Mouse (Mus musculus) cerebellum, adult 9-10 months (tissue): Measurements from ENCODE around the gene Klhdc8b.

Experiments
- DNase-seq: peaks from one replicate; pipeline ENCODE4 v3.0.0; 2022

The Klhdc8b gene

DNA sequence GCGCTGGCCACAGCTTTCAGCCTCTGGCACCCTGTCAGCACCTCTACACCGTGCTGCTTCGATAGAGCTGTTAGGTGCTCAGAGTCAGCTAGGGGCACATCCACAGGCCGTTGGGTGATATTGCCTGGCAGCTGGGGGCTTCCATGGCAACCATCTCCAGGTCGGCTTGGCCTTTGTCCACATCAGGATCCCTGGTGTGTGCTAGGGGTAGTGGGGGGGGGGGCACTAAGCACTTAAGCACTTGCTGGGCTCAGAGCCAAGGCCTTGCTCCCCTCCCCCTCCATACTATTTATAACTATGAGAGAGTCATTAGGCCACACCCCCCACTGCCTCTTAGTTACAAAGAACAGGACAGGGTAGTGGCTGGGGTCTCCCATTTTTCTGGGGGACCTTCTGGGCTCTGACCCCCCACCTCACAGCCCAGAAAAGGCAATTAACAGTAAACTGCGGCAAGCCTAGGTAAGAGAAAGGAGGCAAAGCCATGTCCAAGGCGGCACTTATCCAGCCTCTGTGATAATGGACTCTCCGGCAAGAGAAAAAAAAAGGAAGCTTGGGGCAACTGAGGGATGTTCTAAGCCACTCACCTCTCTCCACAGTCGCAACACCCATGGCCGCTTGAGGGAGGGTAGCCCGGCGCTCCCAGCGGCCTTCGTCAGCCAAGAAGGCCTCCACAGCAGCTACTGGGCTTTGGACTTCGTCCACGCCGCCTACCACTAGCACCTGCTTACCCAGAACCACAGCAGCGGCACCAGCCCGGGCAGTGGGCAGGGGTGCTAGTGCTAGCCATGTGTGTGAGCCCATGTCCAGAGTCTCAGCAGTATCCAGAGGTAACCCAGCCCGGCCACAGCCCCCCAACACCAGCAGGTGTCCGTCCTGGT, 10.8 kb downstream of the Klhdc8b start:
- no peak for DNase-seq

DNA sequence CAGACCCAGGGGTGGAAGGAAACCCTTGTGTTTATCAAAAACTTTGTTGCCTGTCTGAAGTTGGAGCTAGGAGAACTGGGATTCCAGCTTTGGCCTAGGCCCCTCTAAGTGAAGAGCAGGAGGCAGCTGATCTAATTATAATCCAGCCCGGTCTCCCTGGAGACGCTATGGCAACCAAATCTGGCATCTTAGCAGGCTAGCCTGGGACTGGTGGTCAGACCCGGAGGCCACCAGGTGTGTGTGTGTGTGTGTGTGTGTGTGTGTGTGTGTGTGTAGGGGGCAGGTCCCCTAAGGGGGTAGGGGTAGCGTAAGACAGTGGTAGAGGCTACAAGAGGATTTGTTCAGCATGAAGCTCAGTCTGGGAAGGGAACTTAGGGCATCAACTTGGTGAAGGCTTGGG, 11.5 kb downstream of the Klhdc8b start:
- no peak for DNase-seq

DNA sequence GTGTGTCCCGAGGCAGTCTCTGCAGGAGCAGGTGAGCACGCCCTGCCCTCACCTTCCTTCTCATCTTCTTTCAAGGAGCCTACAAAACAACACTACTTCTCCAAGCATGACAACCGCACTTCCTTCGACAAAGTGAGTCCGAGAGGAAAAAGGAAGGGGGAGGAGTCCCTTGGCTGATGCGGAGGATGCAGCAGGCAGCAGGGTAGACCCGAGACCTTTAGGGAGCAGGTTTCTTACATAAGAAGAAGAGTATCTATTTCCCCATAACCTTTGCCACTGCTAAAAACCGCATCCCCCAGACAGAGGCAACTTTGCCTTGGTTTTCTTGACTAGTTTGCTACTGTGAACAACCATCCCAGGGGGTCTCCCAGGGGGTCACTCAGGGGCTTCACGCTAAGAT, 16.3 kb downstream of the Klhdc8b start:
- no peak for DNase-seq

DNA sequence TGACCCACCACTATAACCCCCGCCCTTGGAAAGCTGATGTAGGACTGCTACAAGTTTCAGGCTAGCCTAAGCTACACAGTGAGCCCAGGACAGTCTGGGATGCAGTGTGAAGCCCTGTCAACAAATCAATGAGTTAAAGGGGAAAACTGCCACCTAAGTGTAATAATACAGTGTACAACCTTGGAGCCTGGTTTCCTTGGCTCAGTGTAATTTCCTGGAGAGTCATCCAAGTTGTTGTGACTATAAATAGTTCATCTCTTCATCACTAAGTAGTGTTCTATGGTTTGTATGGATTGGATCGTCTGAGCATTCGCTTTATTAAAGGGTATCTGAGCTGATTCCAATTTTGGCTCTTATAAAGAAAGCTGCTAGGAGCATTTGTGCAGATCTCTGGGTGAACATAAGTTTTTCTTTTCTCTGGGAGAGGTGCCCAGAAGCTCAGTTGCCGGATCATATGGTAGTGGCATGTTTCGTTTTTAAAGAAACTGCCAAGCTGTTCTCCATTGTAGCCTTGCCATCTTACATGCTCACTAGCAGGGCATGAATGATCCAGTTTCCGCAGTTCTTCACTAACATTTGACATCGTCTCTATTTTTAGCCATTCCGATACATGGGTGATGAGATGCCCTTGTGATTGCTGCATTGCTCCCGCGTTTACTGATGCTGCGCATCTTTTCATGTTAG, 20.0 kb downstream of the Klhdc8b start:
- DNase-seq, result peak; percentile 37

DNA sequence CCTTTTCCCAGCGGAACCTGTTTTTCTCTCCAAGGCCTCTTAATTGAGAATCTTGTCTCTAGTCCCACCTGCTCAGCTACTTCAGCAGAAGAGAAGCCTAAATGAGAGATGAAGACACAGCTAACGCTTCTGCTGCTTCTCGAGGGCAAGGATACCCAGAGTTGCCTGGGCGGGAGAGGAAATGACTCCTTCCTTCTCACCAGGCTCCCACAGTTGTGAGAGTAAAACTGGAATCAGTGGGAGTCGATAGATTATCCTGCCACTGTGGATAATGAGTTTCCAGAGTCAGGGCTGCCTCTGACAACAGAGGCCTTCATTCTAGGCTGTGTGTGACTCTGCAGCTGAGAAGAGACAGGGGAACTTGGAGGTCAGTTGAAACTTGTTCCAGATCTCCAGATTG, 20.9 kb downstream of the Klhdc8b start:
- DNase-seq, result no peak

DNA sequence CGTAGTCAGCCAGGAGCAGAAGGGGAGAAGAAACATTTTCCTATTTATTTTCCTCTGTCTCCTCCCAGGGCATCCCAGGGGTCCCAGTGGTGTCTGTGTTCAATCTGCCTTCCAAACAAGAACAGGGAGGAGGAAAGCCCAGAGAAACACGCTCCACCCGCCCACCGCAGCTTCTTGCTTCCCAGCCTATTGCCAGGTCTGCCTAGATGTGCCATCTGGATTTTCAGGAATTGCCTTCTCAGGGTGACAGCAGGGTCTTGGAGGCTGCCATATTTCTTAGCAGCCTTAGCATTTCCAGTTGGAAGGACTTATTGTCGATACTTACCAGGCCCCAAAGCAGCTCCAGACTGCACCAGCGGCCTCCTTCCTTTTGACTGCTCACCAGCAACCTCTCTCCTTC, 22.2 kb downstream of the Klhdc8b start:
- DNase-seq, result no peak

DNA sequence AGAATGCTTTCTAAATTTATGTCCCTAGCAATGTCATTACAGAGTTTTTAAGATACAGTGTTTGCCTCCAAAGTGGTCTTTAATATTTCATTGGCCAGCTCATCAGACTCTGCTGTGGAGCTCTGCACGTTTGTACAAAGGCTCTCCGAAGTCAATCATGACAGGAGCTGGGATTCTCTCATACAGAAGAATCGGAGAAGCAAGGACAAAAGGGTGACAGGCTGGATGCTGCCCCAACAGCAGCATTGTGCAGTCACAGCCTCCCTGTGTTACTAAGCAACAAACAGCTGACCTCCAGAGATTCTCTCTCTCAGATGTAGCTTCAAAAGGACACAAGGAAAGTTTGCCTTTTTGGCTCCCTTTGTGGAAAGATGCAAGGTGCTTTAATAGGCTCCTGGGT, 25.2 kb downstream of the Klhdc8b start, which contains the start of gene BC048562:
Gene BC048562, plus strand, starts transcription at position 301 of the 400 bp plus-strand sequence.
- DNase-seq, result no peak

DNA sequence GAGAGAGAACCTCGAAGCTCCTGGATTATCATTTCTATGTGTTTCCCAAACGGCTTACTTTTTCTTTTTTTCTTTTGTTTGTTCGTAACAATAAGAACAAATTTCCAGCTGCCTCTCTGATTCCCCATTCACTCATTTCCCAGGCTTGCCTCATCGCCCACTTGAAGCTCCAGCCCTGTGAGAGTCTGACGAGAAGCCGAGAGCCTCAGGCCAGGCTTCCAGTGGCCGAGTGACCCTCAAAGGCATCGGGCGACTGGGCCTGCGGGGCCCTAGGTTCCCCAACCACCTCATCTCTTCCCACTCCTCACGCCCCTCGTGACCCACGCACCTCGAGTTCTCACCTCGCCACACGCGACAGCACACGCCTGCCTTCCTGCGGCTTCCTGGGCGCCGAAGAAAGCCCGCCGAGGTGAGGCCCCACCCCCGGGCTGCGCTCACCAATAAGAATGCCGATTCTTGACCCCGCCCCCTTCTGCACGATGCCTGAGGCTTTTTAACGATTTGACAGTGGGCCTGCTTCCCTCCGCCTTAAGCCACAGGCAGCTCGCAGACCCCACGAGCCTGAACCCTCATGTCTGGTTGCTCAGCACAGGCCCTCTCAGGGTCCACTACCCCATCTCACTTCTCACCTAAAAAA, 29.8 kb downstream of the Klhdc8b start:
- no peak for DNase-seq

DNA sequence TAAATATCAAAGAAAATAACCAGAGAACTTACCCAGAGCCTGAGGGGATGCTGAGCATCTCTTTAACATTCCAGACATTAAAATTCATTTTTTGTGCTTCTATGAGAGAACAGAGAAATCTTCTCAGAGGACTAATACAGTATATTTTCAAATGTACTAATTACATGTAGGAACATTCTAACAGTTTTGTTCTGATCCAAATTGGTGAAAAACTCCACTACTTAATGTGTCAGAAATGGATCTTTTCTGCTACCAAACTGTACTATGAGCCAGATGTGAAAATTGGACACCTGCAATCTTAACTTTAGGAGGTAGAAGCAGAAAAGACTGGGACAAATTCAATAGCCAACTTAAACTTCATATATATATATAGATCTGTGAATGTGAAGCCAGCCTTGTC, 33.0 kb downstream of the Klhdc8b start, which contains the start of gene Ccdc36:
Gene Ccdc36, minus strand, starts transcription at position 101 of the 400 bp plus-strand sequence.
- no peak for DNase-seq

DNA sequence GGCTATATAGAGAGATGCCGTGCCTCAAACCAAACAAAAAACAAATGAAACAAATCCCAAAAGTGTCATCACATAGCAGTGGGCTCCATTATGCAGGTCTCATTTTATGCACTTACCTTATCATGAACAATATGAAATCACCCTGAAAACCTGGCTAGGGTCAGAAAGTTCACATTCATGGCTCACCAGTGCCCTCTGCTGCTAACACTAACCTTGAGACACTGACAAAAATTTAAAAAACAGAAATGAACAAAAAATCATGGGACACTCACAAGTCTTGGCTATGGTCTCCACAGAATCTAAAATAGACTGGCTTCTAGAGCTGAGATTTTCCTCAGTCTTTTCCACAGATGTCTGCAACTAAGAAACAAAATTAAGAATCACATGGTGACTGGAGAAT, 49.2 kb downstream of the Klhdc8b start:
- peak; percentile 18 for DNase-seq

DNA sequence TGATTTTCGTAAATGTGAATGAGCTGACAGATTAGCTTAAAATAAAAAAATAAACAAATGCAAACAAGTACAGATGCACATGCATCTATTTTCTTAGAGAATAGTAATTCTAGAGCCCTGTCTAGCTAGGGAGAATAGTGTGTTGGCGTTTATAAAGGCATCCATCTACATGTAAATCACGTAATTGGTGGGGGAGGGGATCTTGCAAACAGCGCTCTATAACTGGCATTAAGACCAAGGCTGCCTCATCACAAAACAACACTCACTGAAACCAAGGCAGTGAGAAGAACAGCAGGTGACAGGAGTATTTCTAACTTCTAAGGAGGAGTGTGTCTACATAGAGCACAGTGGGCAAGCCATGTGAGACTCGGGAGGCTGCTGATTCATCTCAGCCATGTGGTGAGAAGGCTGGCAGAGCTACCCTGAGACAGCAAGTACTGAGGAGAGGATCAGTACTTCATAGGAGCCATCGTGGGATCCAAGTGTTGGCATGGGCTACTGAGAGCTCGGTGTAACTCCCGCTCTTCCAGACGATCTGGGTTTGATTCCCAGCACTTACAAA, 49.9 kb downstream of the Klhdc8b start:
- no peak for DNase-seq

DNA sequence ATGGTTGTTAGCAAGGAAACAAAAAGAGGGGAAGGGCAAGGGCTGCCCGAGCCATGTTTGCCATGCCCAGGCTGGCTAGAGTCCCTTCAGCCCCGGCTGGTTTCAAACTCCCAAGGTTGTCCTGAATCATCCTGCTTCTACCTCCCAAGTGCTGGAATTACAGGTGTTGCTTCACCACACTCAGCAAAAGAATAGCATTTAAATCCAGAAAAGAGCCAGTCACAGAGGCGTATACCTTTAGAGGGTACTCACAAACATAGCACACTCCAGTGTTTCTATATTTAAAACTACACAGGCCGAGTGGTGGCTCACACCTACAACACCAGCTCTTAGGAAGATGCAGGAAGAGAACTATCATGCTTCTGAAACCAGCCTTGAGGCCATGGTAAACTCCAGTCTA, 51.8 kb downstream of the Klhdc8b start:
- DNase-seq, result no peak

DNA sequence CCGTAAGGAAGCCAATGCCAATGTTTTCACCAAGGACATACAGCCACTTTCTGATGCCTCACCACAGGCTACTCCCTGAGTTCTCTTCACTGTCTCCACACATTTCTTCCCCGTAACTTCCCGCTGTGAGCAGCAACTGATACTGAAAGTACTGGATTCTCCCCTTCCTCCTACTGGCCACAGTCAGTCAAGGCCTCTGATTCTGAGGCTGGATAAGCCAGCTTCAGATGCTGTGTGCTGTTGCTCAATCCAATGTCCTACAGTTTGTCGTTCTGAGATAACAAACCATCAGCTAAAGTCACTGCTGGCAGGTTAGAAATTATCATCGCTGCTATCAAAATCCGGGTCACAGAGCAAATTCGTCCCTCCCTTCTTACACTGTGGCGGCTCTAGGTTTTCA, 56.9 kb downstream of the Klhdc8b start:
- no peak for DNase-seq

DNA sequence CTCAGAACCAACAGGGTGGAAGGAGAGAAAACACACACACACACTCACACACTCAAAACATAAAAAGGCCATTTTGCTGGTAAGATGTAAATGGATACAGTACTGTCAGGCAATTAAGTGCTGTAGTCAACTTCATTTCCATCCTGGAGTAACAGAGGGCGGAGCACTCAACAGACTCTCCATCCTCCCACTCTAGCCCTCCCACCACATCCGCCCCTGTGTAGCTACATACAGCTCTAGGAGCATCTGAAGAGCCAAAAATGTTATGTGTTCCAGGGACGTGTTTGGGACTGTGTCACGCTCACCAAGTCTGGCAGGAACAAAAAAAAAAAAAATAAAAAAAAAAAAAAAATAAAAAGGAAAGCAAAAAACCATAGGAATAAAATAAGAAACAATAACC, 58.3 kb downstream of the Klhdc8b start:
- DNase-seq, result no peak

DNA sequence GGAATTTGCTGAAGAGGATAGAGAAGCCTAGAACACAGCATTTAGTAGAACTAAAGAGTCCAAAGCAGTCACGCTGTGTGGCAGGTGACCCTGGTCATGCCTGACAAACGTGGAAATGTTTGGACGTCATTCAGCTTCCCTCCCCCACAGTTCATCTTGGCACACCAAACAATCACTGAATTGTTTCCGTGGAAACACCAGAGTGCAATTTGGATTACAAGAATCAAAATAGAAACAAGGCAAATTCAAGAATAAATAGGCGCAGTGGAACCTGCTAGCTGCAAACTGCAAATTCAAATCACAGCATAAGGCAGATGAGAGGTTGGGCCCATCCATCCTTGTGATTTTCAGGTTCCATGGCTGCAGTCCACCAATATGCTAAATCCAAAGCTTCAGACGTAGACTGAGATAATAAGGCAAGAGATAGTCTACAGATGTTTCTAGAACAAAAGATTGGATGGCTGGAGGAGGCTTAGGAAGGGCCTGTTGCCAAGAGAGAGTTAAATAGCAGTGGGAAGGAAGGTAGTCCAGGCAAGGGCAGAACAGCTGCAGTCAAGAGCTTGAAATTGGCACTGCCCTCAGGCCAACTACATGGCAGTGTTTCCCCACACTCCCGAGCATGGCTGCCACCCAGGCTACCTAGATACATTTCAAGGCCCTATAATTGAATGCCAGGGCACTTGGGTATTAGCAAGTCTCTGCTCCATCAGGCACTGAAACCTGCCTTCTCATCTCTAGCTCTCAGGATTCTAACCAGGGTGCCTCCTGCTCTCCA, 60.0 kb downstream of the Klhdc8b start:
- peak; percentile 59 for DNase-seq

DNA sequence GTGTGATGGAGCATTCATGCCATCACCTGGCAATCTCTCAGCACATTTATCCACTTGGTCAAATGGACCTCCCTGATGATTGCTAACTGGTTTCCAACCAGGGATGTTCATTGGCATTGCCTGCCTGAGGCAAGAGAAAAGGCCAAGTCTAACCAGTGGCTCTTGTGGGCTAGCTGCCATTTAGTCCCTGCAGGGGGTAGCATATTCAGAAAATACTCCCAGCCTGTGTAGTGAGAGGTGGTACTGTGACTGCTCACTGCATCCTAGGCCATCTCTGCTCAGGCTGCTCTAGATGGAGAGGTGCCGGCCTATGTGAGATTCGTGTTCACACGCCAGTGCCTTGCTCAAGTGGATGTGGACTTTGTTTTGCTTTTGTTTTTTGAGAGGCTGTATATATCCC, 63.1 kb downstream of the Klhdc8b start:
- peak; percentile 25 for DNase-seq
